Mouse (Mus musculus): ENCODE data around the gene Zscan21. TPM values are rescaled to one million over a fixed set of nuclear protein-coding genes. Genes with fewer than 3 reads are reported as not detected.

The Zscan21 gene
- polyA plus RNA-seq, 1 experiment from 2014 or later: 52.8 TPM

DNA sequence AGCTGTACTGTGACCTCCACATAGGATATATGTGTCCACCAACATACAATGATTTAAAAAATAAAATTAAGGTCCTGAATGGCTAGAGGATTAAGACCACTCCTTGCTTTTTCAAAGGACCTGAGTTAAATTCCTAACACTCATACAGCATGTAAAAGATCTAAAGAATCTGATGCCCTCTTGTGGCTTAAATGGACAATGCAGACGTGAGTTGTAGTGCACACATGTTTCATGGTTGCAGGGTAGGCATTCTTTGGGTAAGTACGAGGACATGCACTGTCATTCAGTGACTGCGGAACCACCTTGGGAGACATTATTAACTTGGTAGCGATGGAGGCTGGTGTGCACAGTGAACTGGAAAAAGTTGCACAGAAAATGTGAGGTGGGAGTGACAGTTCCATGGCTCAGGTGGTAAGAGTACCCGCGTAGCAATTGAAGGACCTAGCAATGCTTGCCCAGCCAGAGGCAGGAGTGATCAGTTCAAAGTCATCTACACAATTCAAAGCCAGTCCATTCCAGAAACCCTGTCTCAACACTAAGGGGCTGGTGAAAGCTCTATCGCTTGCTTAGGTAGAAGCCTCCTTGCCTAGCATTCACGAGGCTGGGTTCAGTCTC lies 21.3 kb downstream of the Zscan21 start:
- peak; percentile 70 for DNase-seq (ENCODE audit: low spot score)
- no peaks in the 10 kb centered on the region for H3K9me3 ChIP-seq (ENCODE audit: control insufficient read depth, low read length)
- no peak overlapping the region for H3K4me2 ChIP-seq (ENCODE audit: low read depth, low read length)
- WGBS: 61% methylated on average over 8 of the region's 8 CpGs
- ATAC-seq (ENCODE audit: low read depth): peak; percentile 50
- no peaks in the 10 kb centered on the region for H3K4me1 ChIP-seq (ENCODE audit: control insufficient read depth, insufficient read depth, low read length)
- no peak overlapping the region for H3K27ac ChIP-seq (replicated peaks; ENCODE audit: low read depth, low read length)
- peaks cover 36% of the 10 kb centered on the region for H3K36me3 ChIP-seq (ENCODE audit: control insufficient read depth, insufficient read depth, low read length)
- no peaks in the 10 kb centered on the region for H3K27me3 ChIP-seq (replicated peaks; ENCODE audit: control insufficient read depth, insufficient read depth, low read length)
- no peak overlapping the region for H3K4me3 ChIP-seq (ENCODE audit: low read depth, low read length)
- H3K9ac ChIP-seq (ENCODE audit: low read depth, low read length): no peak overlapping the region

DNA sequence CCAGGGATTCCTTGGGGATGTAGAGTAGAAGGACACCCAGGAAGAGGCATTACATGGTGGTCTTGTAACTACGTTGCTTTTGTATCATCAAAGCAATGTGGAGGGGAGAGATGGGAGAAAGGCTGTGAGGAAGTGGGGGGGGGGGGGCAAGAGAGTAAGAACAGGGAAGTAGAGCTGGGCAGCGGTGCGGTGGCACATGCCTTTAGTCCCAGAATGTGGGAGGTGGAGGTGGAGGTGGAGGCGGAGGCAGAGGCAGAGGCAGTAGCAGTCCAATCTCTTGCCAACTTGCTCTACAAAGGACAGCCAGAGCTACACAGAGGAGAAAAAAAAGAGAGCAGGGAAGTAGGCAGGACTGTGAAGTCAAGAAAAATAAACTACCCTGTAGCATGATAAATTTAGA lies 21.9 kb downstream of the Zscan21 start:
- ATAC-seq (ENCODE audit: low read depth): no peak
- DNase-seq (ENCODE audit: low spot score): no peak
- Histone ChIP-seq H3K27me3 (replicated peaks; ENCODE audit: control insufficient read depth, insufficient read depth, low read length) (no peaks in the 10 kb centered on the region), H3K27ac (replicated peaks; ENCODE audit: low read depth, low read length) (no peak overlapping the region), H3K4me2 (ENCODE audit: low read depth, low read length) (no peak overlapping the region), H3K4me1 (ENCODE audit: control insufficient read depth, insufficient read depth, low read length) (no peaks in the 10 kb centered on the region), H3K4me3 (ENCODE audit: low read depth, low read length) (no peak overlapping the region), H3K9ac (ENCODE audit: low read depth, low read length) (no peak overlapping the region), H3K9me3 (ENCODE audit: control insufficient read depth, low read length) (no peaks in the 10 kb centered on the region), H3K36me3 (ENCODE audit: control insufficient read depth, insufficient read depth, low read length) (peaks cover 36% of the 10 kb centered on the region)
- 77% methylated on average over 4 of the region's 4 CpGs for WGBS

DNA sequence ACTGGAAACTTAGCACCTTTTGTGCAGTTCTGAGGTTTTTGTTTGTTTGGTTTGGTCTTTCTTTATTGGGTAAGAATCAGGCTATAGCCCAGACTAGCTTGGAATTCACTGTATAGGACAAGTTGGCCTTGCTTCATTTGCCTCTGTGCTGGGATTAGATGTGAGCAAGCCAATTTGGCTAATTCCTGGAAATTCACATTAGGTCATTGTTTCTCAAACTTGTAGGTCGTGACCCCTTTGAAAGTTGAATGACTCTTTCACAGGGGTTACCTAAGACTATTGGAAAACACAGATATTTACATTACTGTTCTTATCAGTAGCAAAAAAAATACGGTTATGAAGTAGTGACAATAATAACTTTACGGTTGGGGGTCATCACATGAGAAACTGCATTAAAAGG lies 37.7 kb downstream of the Zscan21 start:
- H3K4me1 ChIP-seq (ENCODE audit: control insufficient read depth, insufficient read depth, low read length): peaks cover 7% of the 10 kb centered on the region; the same call in 1 of the 2 replicates
- ATAC-seq (ENCODE audit: low read depth) (no peak), DNase-seq (ENCODE audit: low spot score) (no peak)
- peak overlapping the region; percentile 85 for H3K4me2 ChIP-seq (ENCODE audit: low read depth, low read length)
- H3K27me3 ChIP-seq (replicated peaks; ENCODE audit: control insufficient read depth, insufficient read depth, low read length): no peaks in the 10 kb centered on the region
- H3K9ac ChIP-seq (ENCODE audit: low read depth, low read length): peak overlapping the region; percentile 93
- H3K27ac ChIP-seq (replicated peaks; ENCODE audit: low read depth, low read length): no peak overlapping the region
- WGBS: 81% methylated on average over 3 of the region's 3 CpGs
- H3K4me3 ChIP-seq (ENCODE audit: low read depth, low read length): peak overlapping the region; percentile 85
- no peaks in the 10 kb centered on the region for H3K9me3 ChIP-seq (ENCODE audit: control insufficient read depth, low read length)
- peaks cover 27% of the 10 kb centered on the region for H3K36me3 ChIP-seq (ENCODE audit: control insufficient read depth, insufficient read depth, low read length)

DNA sequence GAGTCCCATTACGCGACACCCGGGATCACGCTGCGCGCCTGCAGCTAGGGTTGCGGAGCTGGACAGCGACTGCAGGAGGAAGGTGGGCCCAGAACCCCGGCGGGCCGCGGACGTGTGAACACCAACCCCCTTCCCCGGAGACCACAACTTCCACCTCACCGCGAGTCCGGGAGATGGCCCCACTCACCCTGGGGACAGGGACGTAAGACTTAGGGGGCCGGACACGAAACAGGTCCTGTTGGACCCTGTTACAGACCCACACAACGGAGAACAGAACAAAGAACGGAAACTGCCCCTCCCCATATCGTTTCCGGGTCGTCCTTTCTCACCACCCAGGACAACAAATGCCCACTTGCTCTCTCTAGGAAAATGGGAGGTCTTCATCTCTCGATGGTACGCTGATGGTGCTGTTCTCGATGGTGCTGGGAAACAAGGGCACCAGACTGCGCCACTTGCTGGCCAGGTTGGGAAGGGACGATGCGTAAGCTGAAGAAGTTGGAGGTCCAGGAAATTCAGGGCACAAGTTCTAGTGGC lies 38.8 kb downstream of the Zscan21 start, which contains the start of gene Zfp113:
Zfp113 (minus strand) TSS at position 302 of the 534 bp plus-strand sequence.
- H3K9ac ChIP-seq (ENCODE audit: low read depth, low read length): peak within 1 kb of the TSS; percentile 93
- DNase-seq (ENCODE audit: low spot score) (peak; percentile 97), ATAC-seq (ENCODE audit: low read depth) (peak; percentile 98)
- peak within 1 kb of the TSS; percentile 85 for H3K4me3 ChIP-seq (ENCODE audit: low read depth, low read length)
- WGBS: 0% methylated on average over 31 of the region's 31 CpGs
- H3K4me1 ChIP-seq (ENCODE audit: control insufficient read depth, insufficient read depth, low read length): peaks cover 9% of the 10 kb centered on the region; the same call in 1 of the 2 replicates
- peak within 1 kb of the TSS; percentile 85 for H3K4me2 ChIP-seq (ENCODE audit: low read depth, low read length)
- H3K36me3 ChIP-seq (ENCODE audit: control insufficient read depth, insufficient read depth, low read length): peaks cover 23% of the 10 kb centered on the region
- no peaks in the 10 kb centered on the region for H3K27me3 ChIP-seq (replicated peaks; ENCODE audit: control insufficient read depth, insufficient read depth, low read length)
- H3K9me3 ChIP-seq (ENCODE audit: control insufficient read depth, low read length): no peaks in the 10 kb centered on the region
- peak within 1 kb of the TSS; percentile 94 for H3K27ac ChIP-seq (replicated peaks; ENCODE audit: low read depth, low read length)

DNA sequence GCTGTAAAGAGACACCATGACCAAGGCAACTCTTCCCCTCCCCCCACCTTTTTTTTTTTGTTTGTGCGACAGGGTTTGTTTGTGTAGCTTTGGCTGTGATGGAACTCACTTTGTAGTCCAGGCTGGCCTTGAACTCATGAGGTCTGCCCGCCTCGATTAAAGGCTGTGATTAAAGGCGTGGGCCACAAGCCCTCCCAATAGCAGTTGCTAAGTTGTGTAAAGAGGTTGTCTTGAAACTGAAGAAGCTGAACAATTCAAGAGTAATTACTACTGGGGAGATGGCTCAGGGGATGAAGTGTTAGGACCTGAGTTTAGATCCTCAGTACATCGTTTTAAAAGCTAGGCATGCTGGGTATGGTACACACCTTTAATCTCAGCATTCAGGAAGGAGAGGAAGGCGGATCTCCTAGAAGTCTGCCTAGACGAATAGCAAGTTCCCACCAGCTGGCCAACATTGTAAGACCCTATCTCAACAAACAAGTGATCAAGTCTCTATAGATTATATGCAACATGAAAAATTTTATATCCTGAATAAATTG lies 43.6 kb downstream of the Zscan21 start:
- Histone ChIP-seq H3K27ac (replicated peaks; ENCODE audit: low read depth, low read length) (0 out of 2 replicates have a peak overlapping the region, but pooled peaks have one; percentile 80), H3K36me3 (ENCODE audit: control insufficient read depth, insufficient read depth, low read length) (peaks cover 28% of the 10 kb centered on the region), H3K4me1 (ENCODE audit: control insufficient read depth, insufficient read depth, low read length) (peaks cover 12% of the 10 kb centered on the region), H3K9me3 (ENCODE audit: control insufficient read depth, low read length) (no peaks in the 10 kb centered on the region), H3K9ac (ENCODE audit: low read depth, low read length) (peak overlapping the region; percentile 90), H3K27me3 (replicated peaks; ENCODE audit: control insufficient read depth, insufficient read depth, low read length) (no peaks in the 10 kb centered on the region), H3K4me3 (ENCODE audit: low read depth, low read length) (peak overlapping the region; percentile 88), H3K4me2 (ENCODE audit: low read depth, low read length) (peak overlapping the region; percentile 84)
- DNase-seq (ENCODE audit: low spot score) (no peak), ATAC-seq (ENCODE audit: low read depth) (no peak)
- WGBS: 63% methylated on average over 7 of the region's 7 CpGs

DNA sequence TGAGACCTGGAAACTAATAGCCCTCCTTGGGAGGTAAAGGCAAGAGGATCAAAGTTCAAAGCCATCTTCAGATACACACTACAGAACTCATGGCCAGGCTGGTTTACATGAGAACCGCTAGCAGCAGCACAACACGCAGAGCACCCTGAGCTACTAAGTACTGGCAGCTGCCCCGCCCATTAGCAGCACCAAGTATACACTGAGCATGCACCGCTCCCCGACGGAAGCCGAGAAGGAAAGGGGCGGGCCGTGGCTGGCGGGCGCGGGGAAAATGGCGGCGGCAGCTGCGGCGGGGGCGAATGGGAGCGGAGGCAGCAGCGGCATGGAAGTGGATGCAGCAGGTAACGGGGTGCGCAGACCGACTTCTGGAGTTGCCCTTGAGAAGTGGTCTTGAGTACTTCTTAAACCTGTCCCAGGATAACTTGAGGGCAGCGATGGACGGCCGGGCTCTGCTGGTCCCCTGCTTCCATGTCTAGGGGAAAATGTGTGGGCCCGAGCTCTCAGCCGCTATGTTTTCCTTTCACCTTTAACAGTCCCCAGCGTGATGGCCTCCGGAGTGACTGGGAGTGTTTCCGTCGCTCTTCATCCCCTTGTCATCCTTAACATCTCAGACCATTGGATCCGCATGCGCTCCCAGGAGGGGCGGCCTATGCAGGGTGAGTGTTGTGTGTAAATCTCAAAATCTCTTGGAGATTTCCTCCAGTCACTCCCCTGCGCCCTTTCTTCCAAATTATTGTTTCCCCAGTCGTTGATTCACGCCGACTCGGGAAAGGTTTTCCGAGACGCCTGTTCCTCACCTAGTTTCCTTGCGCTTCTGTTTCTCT lies 44.4 kb downstream of the Zscan21 start, which contains the start of gene Cops6:
Cops6 (plus strand) TSS at position 230 of the 824 bp plus-strand sequence.
- Histone ChIP-seq H3K36me3 (ENCODE audit: control insufficient read depth, insufficient read depth, low read length) (peaks cover 35% of the 10 kb centered on the region), H3K27ac (replicated peaks; ENCODE audit: low read depth, low read length) (peak within 1 kb of the TSS; percentile 80), H3K4me2 (ENCODE audit: low read depth, low read length) (peak within 1 kb of the TSS; percentile 84), H3K4me3 (ENCODE audit: low read depth, low read length) (peak within 1 kb of the TSS; percentile 88), H3K9me3 (ENCODE audit: control insufficient read depth, low read length) (no peaks in the 10 kb centered on the region), H3K4me1 (ENCODE audit: control insufficient read depth, insufficient read depth, low read length) (peaks cover 12% of the 10 kb centered on the region), H3K9ac (ENCODE audit: low read depth, low read length) (peak within 1 kb of the TSS; percentile 90), H3K27me3 (replicated peaks; ENCODE audit: control insufficient read depth, insufficient read depth, low read length) (no peaks in the 10 kb centered on the region)
- peak; percentile 98 for DNase-seq (ENCODE audit: low spot score)
- peak; percentile 97 for ATAC-seq (ENCODE audit: low read depth)
- 1% methylated on average over 39 of the region's 42 CpGs for WGBS

DNA sequence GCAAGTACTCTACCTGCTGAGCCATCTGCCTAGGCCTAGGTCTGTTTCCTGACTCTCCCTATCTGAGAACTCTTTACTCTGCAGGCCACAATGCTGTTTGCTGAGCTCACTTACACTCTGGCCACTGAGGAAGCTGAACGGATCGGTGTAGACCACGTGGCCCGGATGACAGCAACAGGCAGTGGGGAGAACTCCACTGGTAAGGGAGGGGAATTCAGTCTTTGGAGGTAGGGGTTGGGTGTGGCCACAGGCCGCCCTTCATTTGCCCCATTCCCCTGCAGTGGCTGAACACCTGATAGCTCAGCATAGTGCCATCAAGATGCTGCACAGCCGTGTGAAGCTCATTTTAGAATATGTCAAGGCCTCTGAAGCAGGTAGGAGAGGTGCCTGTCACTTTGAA lies 46.3 kb downstream of the Zscan21 start:
- no peak for DNase-seq (ENCODE audit: low spot score)
- ATAC-seq (ENCODE audit: low read depth): no peak
- Histone ChIP-seq H3K4me3 (ENCODE audit: low read depth, low read length) (no peak overlapping the region), H3K27me3 (replicated peaks; ENCODE audit: control insufficient read depth, insufficient read depth, low read length) (no peaks in the 10 kb centered on the region), H3K4me2 (ENCODE audit: low read depth, low read length) (no peak overlapping the region), H3K36me3 (ENCODE audit: control insufficient read depth, insufficient read depth, low read length) (peaks cover 55% of the 10 kb centered on the region), H3K4me1 (ENCODE audit: control insufficient read depth, insufficient read depth, low read length) (peaks cover 12% of the 10 kb centered on the region), H3K9ac (ENCODE audit: low read depth, low read length) (no peak overlapping the region), H3K9me3 (ENCODE audit: control insufficient read depth, low read length) (no peaks in the 10 kb centered on the region), H3K27ac (replicated peaks; ENCODE audit: low read depth, low read length) (no peak overlapping the region)
- 79% methylated on average over 6 of the region's 6 CpGs for WGBS

DNA sequence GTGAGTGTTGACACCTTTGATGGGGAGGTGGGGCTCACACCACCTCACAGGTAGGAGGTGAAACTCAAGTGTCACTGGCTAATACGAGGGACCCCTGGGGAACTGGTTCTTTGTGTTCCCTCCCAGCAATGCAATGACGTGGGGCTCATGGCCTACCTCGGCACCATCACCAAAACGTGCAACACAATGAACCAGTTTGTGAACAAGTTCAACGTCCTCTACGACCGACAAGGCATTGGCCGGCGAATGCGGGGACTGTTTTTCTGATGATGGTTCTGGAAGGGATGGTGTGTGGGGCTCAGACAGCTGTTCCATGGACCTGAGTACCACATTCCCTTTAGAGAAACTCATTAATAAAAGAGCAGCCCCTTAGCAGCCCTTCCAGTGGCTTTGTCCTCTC lies 46.9 kb downstream of the Zscan21 start:
- ATAC-seq (ENCODE audit: low read depth) (no peak), DNase-seq (ENCODE audit: low spot score) (no peak)
- Histone ChIP-seq H3K9me3 (ENCODE audit: control insufficient read depth, low read length) (no peaks in the 10 kb centered on the region), H3K36me3 (ENCODE audit: control insufficient read depth, insufficient read depth, low read length) (peaks cover 61% of the 10 kb centered on the region), H3K27ac (replicated peaks; ENCODE audit: low read depth, low read length) (no peak overlapping the region), H3K4me1 (ENCODE audit: control insufficient read depth, insufficient read depth, low read length) (peaks cover 12% of the 10 kb centered on the region), H3K4me2 (ENCODE audit: low read depth, low read length) (no peak overlapping the region), H3K9ac (ENCODE audit: low read depth, low read length) (no peak overlapping the region), H3K4me3 (ENCODE audit: low read depth, low read length) (no peak overlapping the region), H3K27me3 (replicated peaks; ENCODE audit: control insufficient read depth, insufficient read depth, low read length) (no peaks in the 10 kb centered on the region)
- WGBS: 73% methylated on average over 10 of the region's 10 CpGs
